ENCODE assay signal across 10 mouse cellular contexts in the genomic region with DNA sequence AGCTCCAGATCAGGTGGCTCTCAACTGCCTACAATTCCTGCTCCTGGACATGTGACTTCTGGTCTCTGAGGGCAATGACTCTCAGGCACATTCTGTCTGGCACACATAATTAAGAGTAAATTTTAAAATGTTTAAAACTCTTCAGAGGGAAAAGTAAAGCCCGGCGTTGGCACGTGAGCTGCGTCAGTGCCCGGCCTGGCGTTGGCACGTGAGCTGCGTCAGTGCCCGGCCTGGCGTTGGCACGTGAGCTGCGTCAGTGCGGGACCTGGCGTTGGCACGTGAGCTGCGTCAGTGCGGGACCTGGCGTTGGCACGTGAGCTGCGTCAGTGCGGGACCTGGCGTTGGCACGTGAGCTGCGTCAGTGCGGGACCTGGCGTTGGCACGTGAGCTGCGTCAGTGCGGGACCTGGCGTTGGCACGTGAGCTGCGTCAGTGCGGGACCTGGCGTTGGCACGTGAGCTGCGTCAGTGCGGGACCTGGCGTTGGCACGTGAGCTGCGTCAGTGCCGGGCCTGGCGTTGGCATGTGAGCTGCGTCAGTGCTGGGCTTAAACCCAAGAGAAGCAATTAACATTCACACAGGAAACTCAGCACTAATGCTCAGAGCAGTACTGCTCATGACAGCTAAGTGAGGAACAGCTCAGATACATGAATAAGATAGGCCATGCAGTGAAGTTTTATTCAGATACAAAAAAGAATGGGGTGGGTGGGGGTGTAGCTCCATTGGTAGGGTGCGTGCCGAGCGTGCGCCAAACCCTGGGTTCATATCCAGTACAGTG. TPM values are rescaled to one million over a fixed set of nuclear protein-coding genes. Genes with fewer than 3 reads are reported as not detected.
DNase-seq lines count a peak whose midpoint lies in the region; ATAC-seq lines count a peak whose summit lies in the region.
"Not testable (repeated sequence)": the region's sequence is repeated elsewhere in the genome, so short reads cannot be mapped to it uniquely, and the experiment has no call there.
"Had no signal": no experiment of that assay in that cellular context is flagged by ENCODE, and none has a peak within 500 bp of the region (broad histone marks: within the 10 kb centered on the region; RNA-seq: fewer than 3 reads in every experiment).

No protein-coding gene starts in this region.

- not testable (repeated sequence) for H3K27me3 ChIP-seq in forebrain, embryonic 14.5 days (replicated peaks; ENCODE audit: control insufficient read depth, insufficient read depth, low read length)

- ATAC-seq in forebrain, embryonic 14.5 days, result peak; percentile 57; the same call in 1 of the 2 replicates

- H3K9me3 ChIP-seq in forebrain, embryonic 14.5 days (replicated peaks; ENCODE audit: control insufficient read depth, low read length), result not testable (repeated sequence)

- not testable (repeated sequence) for H3K4me1 ChIP-seq in forebrain, embryonic 14.5 days (ENCODE audit: control insufficient read depth, insufficient read depth, low read length)

- DNase-seq in cerebellum, adult 18-20 months, result peak; percentile 58 to 66
- peak; percentile 82 to 86 for DNase-seq in cerebellum, postnatal 14 days
- peak; percentile 63 for DNase-seq in forebrain, embryonic 14.5 days (ENCODE audit: low spot score)
- DNase-seq in layer of hippocampus, adult 11-12 months (ENCODE audit: low spot score), result peak; percentile 66
- DNase-seq in layer of hippocampus, postnatal 10 days (ENCODE audit: low spot score in 2 of 2), result peak; percentile 70 to 74
- peak; percentile 45 to 70 for DNase-seq in left cerebral cortex, postnatal 36 days (ENCODE audit: low spot score in 2 of 2)
- DNase-seq in right cerebral cortex, postnatal 25 days, result peak; percentile 58

- H3K27ac ChIP-seq in forebrain, embryonic 14.5 days (ENCODE audit: low read depth, low read length), result not testable (repeated sequence)

- not testable (repeated sequence) for H3K36me3 ChIP-seq in forebrain, embryonic 14.5 days (ENCODE audit: control insufficient read depth, insufficient read depth, low read length)

- H3K4me3 ChIP-seq in forebrain, embryonic 14.5 days (ENCODE audit: low read depth, low read length), result not testable (repeated sequence)

- not testable (repeated sequence) for H3K9ac ChIP-seq in forebrain, embryonic 14.5 days (ENCODE audit: low read length)

- not testable (repeated sequence) for H3K4me2 ChIP-seq in forebrain, embryonic 14.5 days (ENCODE audit: low read length)

- 87% methylated on average over 31 of the region's 47 CpGs for WGBS in forebrain, embryonic 14.5 days

- intact Hi-C loops in left cerebral cortex, postnatal 36 days (cut with DNase I), result not testable (repeated sequence)

RNA-seq across cellular contexts. Expression of gene Pomc, which starts 24.5 kb away (rescaled TPM):
- 8.3 and 12.9 TPM in 2 replicates for polyA plus RNA-seq in forebrain, embryonic 14.5 days (2014; fragmentation: Nextera tagmentation; extraction: Ambion mirVana)
- 1 to 10 TPM; 2.2 to 2.5 TPM for total RNA-seq in layer of hippocampus, postnatal 10 days (2021)
- 1 to 10 TPM; 1.6 to 3.2 TPM for total RNA-seq in left cerebral cortex, postnatal 36 days (2021)
- total RNA-seq: gastrocnemius, adult 18-20 months; gastrocnemius, postnatal 36 days; MEL had no signal
